Mouse (Mus musculus): ENCODE measurements at regions not wholly inside any gene's neighbourhood (a gene's known extent, or its start where the extent isn't known, plus 50 kb on each side); places are given as distances from the start of the nearest gene placed in this dataset.

DNA sequence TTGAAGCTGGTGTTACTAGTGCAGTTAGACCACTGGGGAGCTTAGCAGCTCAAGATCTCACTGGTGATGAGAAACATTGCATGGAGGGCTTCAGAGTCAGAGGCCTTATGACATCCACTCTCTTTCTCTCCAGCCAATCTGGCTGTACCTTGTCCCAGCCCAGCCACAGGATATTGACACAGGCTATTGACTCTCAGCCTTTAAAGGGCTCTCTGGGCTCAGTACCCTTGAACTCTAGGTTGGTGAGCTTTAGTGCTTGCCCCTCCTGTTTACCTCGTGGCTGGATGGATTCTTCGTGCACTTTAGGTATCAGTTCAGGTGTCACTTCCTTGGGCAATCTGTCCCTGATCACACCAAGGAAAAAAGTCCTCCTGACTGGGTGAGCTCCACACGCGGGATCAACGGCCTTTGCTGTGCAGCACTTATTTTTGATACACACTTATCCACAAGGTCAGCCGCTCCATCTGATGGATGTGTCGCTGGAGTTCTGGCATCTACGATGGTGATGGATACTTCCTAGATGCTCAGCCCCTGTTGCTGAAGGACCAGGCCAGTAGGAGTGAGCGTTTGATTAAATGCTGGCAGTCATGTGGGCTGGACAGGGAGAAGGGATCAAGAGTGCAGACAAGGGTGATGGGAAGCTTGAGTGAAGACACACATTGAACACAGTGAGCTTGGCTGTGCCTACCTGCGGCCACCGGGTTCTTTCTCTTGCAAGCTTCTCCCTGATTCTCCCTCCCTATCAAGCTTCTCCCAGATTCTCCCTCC is 177.7 kb downstream of the Snx10 start:
- DNase-seq (ENCODE audit: low read depth), result no peak

DNA sequence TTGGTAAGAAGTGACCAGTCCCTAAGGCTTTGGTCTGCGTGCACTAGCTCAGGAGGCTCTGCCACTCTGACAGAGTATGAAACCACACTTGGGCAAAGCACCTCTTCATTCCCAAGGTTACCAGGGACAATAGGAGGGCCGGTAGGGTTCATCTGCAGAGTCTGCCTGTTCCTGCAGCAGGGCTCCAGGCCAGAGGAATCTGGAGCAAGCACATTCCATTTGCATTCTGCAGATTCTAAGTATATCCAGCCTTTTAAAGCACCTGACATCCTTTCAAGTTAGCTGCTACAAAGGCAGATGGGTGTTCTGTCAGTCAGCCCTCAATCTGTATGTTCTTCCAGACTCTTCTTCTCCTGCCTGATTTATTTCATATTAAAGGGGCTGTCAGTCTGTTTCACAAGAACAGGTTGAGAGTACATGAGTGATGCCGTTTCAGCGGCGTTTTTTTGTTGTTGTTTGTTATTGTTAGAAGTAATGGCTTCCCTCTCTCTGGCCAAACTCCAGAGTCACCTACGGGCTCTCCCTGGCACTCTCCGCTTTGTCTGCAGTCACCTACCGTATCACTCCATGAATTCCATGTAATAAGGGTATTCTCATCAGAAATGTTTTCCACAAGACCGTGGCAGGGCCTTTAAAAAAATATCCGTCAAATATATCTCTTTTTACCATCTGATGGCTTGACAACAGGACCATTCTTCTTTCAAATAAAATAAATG is 178.9 kb downstream of the Snx10 start:
- DNase-seq (ENCODE audit: low read depth), result no peak

DNA sequence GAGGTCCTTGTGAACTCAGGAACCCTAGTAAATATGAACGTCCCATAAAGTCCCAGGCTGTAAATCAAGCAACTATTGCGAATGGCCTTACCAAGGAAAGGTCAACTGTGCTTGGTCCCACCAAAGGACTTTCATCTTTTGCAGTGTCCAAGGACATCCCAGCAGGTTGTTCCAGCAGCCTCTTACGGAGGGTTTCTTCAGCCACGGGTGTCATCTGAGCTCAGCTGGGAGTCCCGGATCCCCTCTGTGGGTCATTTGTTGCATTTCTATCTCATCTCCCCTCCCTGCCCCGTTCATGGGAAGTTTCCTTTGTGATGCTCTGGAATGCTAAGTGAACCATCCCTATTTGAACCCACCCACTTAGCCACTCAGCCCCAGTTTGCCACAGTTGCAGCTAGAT is 184.3 kb downstream of the Snx10 start:
- DNase-seq (ENCODE audit: low read depth), result no peak

DNA sequence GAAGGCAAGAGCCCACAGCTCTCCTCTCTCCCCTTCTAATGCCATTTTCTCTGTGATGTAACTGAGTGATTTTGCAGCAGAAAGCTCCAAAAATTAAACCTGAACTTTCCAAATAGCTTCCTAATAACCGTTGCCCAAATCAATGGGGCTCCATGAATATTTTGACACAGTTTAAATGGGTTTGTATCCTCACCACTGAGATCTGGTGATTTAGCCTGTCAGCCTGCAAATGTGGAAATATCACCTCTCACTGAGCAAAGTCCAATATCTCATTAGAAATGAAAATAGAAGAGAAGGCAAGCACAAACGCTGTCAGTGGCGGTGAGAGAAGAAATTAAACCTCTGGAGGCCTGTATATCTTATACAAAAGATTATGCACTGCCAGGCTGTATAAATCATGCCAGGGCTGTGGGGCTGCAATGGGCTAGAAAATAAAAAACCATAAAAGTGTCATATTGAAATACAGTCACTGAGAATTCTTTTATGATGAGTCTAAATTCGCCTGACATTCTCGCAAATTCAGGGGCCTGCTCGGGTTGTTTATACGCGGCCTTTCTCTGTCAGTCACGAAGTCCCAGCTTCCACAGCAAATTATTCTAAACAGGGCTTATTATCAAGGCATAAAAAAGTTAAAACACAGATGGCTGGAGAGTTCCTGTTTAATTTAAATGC is 185.1 kb downstream of the Snx10 start:
- DNase-seq (ENCODE audit: low read depth), result no peak

DNA sequence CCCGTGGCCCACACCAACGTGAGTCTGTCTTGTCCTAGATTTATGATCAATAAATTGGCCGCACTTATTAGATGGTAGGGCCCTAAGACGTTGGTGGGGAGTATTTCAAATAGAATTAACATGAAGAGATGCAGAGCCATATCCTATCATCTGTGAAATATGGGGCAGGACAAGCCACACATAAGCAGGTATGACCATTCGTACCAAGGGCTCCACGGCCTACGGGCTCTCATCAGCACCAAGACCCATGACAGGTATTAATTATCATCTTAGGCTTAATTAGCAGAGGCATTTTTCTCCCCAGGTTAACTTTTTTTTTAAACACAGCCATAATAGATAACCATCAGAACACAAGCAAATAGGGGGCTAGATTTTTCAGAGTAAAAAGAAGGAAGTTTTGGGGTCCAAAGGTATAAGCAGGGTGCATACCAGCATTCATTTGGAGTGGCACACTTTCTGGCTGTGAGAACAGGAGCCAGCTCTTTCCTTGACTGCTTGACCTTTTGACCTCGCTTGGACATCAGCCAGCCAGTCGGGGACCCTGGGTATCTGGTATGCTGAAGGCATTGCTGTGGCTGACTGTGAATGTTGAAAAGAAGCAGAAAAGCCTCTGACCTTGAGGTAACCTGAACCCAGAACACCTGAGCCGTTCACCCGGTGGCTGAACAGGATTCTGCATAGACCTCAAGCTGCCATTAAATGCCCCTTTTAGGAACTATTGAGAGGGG is 185.8 kb downstream of the Snx10 start:
- DNase-seq (ENCODE audit: low read depth), result no peak

DNA sequence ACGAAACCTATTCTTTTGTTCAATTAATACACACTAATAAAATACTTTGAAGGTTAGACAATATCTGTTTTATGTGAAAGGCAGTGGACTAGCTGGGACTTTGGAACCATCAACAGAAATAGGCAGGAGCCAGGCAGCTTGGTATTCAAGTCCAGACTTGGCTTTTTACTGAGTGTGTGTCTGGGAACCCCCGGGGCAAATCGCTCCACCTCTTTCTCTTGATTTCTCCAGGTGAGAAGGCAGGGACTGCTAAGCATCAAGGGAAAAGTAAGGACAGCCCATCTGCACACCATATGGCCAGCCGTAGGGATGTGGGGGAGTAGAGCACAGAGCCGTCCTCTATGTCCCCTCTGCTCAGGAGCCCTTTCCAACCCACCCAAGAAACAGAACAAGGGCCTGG is 186.5 kb downstream of the Snx10 start:
- no peak for DNase-seq (ENCODE audit: low read depth)

DNA sequence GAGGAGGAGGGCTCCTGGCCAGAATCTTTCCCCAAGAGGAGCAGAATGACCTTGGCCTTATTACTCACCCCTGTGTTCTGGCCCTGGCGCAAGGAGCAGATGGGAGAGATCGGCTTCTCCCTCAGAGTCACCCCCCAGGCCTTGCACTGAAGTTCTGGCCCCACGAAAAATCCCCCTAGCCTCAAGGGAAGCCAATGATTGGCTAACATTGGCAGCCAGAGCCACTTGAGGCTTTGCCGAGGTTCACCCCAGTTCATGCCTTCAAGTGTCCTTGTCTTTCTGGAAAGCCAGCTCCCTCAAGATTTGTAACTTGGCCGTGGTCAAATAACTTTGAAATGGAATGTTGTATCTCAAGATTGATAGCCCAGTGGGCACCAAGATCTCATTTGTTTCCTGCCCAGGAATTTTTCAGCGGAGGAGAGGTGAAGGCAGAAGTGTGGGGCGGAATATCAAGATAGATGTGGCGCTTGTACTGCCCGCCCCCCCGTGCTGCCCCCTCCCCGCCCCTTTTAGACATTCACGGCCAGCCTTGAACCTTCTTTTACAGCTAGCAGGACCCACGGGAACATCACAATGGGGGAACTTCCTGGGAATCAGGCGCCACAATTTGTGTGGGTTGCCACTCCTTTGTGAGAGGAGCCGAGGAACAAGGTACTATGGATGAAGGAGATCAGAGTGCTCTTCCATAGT is 187.4 kb downstream of the Snx10 start:
- DNase-seq (ENCODE audit: low read depth), result no peak

DNA sequence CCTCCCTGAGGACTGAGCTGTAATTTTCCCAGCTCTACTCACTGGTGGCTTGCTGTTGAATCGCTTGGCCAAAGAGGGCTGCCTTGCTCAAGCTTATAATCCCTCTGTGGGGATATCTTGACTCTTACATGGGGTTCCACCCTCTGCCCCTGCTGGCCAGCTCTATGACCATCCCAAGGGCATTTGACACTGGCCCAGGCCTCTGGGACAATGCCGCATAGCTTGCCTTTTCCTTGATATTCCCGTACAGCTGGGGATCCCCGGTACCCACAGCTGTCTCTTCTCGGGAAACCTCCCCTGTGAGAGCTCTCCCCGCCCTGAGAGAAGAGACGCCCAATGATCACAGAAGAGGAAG is 187.9 kb downstream of the Snx10 start:
- no peak for DNase-seq (ENCODE audit: low read depth)

DNA sequence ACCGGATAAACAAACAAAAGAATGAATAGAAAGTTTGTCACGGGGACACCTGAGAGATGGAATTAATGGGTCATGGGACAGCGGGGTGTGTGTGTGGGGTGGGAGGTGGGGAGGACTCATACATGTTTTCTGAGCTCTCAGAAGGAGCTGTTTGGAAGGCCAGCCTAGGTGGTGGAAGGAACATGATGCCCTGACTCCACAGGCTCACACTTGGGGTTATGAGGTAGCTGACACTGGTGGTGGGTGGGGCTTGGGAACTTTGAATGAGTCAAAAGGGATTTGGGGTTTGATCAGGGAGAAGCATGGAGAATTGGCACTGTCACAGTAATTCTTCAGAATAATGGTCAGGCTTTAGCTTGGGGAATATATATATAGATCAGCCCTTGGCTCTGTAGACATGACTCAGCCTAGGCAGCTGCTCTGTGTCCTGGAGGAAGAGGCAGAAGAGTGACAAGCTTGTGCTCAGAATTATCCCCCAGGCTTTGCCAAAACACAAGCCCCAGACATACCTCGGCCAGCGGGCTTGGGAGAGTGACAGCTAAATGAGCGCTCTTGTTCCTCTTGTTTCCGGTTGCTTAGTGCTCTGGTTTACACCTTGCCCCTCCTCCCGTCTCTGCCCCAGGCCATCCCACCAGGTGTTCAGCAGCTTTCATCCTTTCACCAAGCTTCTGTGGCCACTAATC is 191.6 kb downstream of the Snx10 start:
- no peak for DNase-seq (ENCODE audit: low read depth)

DNA sequence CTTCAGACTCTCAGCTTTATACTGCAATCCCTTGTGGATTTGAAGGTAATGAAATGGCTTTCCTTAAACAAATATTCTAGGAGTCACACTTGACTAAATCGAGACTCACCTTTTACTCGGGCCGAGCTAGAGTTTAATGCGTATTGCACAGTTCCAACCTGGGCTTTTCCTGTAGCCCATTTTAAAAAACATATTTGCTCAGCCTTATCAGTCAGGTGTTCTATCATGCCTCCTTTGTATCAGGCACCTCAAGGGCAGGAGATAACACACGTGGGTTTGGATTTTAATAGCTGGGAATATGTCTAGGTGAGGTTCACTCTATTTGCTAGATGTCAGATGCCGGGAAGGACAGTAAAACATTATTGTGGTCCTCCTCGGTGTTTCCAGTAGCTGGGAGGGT is 193.7 kb downstream of the Snx10 start:
- no peak for DNase-seq (ENCODE audit: low read depth)

DNA sequence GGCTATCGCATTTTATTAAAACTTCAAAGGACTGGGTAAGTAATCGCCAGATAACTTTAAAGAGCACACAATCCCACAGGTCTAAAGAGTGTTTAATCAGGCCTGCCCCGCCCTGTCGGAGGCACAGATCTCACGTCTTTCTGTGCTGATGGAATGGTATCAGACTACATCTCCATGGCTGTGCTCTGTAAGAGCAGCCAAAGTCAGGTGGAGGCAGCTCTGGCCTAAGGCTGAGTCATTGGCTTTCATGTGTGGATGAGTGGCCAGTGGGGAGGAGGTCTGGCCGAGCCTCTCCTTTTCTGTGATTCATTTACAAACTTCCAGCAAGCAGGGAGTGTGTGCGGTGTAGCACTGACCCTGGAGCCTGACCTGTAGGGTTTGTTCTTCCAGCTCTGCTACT is 197.0 kb downstream of the Snx10 start:
- DNase-seq (ENCODE audit: low read depth), result no peak

DNA sequence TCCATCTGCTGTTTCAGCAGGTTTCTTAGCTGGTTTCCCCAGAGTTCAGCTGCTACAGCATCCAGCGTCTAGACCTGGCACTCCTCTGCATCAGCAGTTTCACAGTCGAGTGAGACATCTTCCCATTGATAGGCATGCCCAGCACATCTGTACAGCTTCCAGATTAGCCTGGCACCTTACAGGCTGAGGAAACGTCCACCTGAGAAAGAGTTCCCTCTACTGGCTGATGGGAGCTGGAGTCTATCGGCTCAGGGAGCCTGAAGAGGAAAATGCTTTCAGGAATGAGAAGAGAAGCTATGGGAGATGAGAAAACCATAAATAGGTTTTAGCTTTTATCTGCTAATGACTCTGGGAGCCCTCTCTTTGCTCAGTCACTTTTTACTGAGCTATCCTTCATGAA is 199.4 kb downstream of the Snx10 start:
- no peak for DNase-seq (ENCODE audit: low read depth)

DNA sequence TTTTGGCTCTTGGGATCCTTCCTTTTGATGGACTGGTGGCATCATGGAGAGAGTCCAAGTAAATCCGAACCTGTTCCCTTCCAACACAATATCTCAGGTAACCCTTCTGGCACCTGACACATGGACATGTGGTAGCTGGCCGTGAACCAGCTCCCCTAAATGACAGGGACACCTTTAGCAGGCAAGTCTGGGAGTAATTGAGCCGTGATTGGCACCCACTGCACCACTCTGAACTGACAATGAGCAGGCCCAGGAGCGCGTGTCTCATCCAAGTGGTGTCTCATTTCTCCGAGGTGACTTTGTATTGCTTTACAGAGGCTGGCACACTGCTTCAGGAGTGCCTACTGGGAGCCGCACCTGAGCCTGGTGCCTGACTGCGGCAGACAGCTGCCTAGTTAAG is 203.5 kb downstream of the Snx10 start:
- DNase-seq (ENCODE audit: low read depth), result no peak

DNA sequence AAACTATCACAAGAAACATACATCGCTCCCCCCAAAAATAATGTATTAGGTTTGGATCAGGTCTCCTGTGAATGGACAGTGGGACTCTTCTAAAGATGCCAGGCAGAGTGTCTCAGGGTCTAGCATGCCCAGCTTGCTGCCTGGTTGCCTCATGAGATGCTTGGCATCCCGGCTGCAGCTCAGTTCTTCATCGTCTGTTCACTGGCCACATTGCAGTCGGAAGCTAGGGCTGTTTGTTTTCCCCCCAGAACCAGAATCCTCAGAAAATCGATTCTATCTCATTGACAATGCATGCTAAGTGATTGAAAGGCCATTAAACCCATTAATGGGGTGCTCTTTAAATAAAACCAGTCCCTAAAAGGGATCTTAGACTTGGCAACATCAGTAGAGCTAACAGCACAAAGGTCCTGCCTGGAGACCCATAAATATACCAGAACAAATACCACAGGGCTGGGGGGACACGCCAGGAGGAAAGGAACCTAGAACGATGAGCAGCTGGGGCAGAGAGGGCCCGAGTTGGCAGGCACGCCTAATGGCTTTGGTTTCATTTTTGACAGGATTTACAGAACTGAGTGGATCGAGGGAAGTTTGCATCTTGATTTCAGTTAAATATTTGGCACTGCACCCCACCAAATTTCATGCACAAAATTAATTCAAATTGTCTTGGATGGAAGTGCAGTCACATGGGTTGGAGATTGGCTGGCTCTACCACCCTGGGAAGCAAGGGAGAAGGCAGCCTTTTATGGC is 205.3 kb downstream of the Snx10 start:
- no peak for DNase-seq (ENCODE audit: low read depth)

DNA sequence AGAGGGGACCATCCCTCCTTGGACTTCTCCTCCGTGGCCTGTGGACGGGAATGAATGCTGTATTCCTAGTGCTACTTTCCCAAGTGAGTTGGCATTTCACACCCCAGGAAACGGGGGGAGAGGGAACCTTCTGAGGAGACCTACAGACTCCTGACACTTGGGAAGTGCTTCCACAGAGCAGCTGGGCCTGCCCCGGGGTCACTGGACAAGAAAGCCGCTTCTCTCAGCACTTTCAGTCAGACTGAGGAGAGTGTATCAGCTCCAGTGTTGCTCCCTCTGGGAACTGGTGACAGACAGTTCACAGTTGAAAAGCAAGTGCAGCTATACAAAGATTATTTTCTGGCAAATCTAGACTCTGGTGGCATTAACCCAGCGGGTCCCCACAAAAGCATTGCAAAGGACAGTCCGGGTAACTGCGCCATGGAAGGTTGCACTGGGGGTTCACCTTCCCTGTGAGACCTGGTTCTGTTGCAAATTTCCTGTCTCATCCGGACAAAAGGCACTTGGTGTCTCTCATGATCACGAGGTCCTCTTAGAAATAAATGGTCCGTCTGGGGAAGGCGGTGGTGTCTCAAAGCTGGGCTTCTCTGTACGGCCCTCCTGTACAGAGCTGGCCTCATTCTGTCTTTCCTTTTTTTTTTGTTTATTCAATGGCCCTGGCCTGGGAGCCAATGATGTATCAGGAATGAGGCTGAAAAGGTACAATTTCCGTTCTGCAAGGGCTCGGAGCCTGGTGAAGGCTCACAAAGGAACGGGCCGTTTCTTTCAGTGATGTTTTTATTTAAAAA is 207.1 kb downstream of the Snx10 start:
- DNase-seq (ENCODE audit: low read depth), result no peak

DNA sequence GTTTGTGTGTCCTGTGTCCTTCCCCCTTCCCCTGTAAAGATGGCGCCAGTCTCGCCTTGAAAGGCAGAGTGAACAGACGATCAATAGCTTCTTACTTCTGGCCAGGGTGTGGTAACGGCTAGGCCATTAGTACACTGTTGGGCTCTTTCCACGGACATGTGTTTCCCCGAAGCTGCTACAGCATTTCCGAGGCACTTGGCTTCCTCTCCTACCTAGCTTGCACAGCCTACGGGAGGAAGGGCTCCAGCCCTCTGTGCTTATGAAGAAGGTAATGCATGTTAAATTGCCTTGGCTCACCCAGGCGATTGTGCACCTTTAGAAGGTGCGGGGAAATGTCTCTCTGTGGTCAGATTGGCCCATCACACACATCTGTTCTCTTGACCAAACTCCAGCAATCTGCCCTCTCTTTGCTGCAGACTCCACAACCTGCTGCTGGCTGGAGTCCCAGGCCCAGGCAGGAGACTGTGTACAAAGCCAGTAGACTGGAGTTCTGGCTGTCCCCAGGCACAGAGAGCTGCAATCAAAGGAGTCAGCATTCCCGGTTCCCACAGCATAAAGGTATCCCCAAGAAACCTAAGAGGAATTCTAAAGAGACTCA is 208.7 kb downstream of the Snx10 start:
- no peak for DNase-seq (ENCODE audit: low read depth)

DNA sequence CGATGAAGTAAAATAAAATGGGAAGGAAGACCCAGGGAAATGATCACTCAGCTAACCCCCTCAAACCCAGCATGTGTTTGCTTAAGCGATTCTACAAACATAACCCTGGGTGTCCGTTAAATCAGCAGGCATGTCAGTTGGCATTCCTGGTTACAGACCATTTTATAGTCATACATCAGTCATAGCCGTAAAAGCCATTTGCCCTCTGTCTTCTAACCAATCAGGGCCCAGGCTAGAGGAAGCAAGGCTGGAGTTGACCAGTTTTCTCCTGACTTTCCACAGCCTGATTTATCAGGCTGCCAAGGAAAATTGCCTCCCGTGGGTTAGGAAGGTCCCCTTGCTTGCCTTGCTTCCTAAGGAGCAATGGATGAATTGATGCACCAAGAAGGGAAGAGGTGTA is 212.3 kb downstream of the Snx10 start:
- DNase-seq (ENCODE audit: low read depth), result no peak

DNA sequence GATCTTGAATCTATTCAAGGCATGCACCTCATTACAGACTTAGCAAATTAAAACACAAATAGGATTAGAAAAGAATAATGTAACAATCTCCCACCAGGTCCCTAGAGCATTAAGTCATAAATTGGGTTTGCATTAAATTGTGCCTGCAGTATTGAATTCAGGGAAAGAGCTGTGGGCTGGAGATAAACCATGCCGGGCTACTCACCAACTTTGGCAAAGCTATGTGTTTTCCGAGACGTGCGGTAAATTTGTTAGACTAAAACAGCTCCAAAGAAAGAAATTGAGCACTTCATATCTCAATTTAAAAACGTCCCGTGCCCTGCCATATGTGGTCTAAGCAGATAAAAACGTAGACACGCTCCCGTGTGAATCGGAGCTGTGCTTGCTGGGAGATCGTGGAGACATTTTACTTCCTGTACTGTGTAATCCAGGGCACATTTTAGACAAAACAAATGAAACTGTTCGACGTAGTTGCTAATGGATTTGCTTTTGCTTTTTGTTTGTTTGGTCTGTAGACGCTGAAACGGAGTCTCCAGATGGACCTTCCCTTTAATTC is 219.5 kb downstream of the Snx10 start:
- DNase-seq (ENCODE audit: low read depth), result no peak

DNA sequence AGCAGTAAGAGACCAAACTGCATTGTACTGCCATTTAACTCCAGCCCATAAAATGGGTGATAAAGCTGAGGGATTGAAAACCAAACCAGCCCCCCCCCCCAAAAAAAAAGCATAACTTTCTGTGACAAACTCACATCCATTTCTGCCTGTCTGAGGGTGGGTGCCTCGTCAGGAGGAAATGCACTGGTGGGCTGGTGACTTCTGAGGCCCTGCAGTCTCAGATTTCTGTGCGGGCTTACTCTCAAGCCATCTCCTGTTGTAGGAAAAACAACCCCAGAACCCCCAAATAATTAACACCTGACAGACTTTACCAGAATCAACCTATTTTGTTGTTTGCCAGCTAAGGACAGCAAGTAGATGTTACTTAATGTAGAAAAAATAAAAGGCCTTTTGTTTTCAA is 220.9 kb downstream of the Snx10 start:
- no peak for DNase-seq (ENCODE audit: low read depth)

All from 416B (cell line).